Mouse (Mus musculus) right cerebral cortex, postnatal 36 days (tissue): Measurements from ENCODE around the gene Gpr183.

Source experiments
- DNase-seq, 2 experiments: peaks; one replicate each; pipeline ENCODE4 v3.0.0; 2022; ENCODE audit warnings: low spot score in 2 of 2, mixed read lengths in 1 of 2

Gene Gpr183

DNA sequence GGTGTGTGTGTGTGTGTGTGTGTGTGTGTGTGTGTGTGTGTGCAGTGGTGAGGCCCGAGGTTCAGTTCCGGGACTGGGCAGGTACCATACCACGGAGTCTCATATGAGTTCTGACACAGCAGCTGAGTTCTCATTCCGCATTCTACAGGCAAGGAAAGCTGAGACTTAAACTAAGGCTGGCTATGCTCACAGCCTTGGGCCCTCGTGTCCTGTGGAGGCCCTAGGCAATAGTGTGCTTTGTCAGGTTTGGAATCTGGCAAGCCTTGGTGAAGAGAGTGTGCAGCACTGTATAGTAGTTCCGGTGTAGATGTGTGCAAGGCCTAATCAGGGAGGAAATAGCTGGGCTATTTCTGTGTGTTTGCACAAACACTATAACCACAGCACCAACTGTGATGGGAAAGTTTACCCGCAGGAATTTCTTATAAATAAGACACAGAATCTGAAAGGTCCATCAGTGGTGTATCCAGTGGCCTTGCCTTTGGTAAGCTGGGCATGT, 61.6 kb downstream of the Gpr183 start:
- no peak for DNase-seq
